Mouse (Mus musculus) cerebellum, postnatal 36 days (tissue): Measurements from ENCODE around the gene Cpxm1.
"Not testable (repeated sequence)": the region's sequence is repeated elsewhere in the genome, so short reads cannot be mapped to it uniquely, and the experiment has no call there.

Experiments used
- DNase-seq, 2 experiments: peaks; one replicate each; pipeline ENCODE4 v3.0.0; 2021 to 2022; ENCODE audit warnings: mixed read lengths in 2 of 2

The Cpxm1 gene

DNA sequence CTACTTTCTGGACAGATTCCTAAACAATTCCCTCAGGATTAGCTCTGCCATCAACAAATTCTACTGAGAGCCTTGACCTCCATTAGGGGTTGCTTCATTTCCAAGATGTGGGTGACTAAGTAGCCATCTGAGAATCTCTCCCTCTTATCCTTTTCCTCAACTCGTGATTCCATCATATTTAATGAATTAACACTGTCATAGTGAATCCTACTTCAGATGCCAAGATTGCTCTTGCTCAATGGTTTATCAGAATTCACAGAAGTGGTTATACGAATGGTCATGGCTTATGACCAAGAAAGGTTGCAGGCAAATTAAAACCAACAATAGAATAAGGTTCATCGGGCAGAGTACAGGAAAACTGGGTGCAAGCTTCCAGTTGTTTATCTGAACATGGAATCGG is 4.5 kb upstream of the Cpxm1 start:
- no peak for DNase-seq

DNA sequence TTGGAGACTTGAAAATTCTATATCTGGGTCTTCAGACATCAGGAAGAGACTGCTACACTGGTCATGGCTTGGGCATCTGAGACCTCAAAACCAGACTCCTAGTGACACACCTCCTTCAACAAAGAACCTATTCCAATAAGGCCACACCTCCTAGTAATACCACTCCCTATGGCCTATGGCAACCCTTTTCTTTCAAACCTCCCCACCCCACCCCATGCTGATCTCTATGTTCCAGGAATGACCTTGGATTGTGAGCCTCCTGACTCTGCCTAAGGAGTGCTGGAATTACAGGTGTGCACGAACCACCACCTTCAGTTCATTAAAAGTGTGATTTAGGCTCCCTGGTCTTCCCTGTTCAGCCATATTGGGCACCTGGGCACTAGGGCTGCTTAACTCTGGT is 2.7 kb upstream of the Cpxm1 start:
- no peak for DNase-seq

DNA sequence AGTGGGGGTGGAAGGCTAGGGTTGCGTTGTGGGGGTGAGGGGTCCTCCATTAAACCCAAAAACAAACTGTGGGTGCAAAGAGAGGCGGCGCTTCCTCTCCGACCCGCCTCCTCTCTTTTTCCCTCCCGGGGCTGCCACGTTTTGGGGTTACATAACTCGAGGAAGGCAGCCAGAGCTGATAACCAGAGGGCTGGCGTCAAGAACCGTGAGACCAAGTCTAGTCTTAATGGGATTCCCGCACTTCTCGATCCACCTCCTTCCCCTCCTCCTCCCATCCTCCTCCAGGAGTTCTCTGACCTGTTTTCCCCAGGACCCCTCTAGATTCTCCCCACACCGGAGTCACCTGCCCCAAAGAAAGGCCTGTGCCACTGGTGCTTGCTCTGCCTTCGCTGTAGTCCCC is 717 bp upstream of the Cpxm1 start:
- DNase-seq: no peak

DNA sequence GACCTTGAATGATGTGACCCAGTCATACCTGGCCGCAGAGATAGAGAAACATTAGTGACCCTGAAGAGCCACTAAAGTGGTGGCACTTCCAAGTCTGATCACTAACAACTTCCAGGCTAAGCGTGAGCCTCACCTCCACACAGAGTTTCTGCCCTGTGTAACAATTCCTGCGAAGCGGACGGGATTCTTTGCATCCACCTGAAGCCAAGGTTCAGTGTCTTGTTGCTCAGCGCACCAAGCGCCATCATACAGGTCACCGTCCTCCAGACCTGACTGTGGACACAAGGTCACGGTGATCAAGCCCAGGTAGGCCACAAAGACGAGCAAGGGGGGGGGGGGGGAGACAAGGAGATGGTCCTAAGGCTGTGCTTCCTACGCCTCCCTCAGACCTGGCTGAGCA is 1.7 kb downstream of the Cpxm1 start:
- DNase-seq: no peak

DNA sequence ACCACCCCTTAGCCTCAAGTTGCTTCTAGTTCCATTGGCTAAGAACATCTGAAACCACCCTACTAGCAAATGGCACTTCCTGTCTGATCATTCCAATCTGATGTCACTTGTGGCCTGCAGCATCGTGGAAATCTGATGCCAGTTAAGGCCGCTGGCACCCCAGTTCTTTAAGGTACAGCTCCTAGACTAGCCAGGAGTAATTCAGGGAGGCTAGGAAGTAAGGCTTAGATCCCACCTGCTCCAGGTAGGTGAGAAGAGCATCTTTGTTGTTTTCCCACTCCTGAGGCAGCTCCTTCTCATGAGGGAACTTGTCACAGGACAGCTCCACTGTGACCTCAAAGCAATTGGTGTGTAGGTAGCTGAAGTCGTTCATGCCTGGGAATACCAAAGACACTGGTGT is 4.5 kb downstream of the Cpxm1 start:
- DNase-seq: no peak

DNA sequence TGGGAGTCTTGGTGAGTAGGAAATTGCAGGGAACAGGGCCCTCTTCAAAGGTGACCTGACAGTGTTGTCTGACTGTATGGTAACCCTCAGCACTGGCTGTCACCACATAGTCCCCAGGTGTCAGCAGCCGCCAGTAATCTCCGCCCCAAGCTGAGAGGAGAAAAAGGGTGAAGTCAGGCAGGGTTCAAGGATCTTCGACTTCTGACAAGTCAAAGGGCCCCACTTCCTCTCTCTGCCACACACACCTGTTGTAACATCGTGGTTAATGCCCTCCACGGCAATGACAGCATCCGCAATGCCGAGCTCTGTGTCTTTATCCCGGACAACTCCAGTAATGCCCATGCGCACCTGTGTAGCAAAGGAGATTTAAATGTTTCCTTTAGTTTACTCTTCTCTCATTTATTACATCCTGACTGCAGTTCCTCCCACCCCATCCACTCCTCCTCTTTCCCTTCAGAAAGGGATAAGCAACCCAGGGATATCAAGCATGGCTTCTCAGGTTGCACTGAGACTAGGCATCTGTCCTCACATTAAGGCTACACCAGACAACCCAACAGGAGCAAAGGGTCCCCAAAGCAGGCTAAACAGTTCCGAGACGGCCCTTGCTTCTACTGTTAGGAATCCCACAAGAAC is 6.3 kb downstream of the Cpxm1 start:
- no peak for DNase-seq

DNA sequence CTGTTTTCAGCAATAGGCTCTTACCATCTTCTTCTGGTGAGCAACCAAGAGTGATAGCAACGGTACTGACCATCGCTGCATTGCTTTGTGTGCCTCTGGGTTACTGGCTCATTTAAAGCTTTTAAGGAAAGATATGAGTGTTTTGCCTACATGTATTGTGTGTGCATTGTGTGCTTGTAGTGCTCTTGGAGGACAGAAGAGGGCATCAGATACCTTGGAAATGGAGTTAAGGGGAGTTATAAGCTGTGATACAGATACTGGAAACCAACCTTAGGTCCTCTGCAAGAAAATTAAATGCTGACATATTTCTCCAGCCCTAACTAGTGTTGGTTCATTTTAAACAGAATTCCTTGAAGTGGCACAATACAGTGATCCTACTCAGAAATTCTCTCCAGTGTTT is 8.6 kb downstream of the Cpxm1 start:
- DNase-seq: no peak

DNA sequence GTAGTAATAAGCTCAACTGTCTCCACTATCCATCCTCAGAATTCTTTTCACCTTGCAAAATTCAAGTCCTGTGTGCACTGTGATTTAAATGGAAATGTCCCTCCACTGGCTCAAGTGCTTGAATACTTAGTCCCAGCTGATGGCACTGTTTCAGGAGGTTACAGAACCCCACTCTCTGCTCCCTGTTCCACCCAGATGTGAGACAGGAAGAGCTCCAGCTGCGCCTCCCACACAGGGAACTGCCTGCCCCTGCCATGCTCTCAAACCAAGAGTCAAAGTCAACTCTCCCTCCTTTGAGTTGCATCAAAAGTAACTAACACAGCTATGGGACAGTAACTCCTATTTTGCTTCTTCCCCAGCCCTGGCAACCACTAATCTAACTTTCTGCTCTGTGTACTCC is 11.2 kb downstream of the Cpxm1 start:
- no peak for DNase-seq

DNA sequence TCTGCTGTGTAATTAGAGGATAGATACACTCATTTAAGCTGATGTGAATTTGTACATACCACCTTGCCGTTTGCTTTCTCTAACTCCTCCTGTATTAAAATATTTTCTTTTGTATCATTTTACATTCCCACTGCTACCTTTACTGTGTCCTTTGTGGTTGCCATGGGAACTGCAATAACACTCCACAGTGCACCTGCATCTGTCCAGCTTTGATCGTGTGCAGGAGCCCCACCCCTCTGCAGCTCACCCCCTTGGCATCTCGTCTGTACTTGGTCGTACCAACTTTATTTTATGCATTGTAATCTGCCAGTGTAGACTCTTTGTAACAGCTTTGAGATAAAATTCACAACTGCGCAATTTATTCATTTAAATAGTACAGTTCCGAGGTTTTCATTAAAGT is 13.5 kb downstream of the Cpxm1 start:
- no peak for DNase-seq

DNA sequence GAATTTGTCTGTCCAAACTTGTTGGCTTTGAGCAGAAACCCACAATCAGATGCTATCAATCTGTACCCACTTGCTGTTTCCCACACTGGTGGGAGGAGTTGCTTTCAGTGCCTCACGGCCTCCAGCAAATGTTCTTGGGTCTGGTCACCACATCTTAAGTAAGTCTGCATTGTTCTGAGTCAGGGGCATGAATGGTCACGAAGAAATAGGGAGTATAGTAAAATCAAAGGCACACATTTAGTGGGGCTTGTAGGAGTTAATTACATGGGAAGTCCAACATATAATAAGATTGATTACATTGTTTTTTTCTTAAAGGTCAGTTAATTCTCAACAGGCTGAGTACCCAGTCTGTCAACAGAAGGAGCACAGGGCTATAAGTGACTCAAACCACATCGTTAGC is 14.2 kb downstream of the Cpxm1 start:
- no peak for DNase-seq

DNA sequence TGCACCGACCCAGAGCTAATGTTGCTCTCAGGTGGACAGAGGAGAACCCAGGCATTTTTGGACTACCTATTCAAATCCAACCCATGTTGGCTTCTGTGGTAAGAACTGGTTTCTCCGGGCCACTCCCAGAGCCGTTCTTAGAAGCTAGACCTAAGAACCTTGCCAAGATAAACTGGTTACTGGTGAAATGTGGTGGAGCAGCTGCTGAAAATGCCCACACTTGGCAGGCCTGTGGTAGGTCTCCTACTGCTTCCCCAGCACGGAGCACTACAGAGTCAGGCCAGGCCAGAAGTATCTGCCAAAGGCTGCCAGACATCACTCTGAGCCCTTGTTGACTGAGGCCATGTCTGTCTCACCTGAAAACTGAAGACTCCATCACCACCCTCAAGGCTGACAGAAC is 22.4 kb downstream of the Cpxm1 start:
- DNase-seq: peak in 1 of 2 experiments; percentile 13

DNA sequence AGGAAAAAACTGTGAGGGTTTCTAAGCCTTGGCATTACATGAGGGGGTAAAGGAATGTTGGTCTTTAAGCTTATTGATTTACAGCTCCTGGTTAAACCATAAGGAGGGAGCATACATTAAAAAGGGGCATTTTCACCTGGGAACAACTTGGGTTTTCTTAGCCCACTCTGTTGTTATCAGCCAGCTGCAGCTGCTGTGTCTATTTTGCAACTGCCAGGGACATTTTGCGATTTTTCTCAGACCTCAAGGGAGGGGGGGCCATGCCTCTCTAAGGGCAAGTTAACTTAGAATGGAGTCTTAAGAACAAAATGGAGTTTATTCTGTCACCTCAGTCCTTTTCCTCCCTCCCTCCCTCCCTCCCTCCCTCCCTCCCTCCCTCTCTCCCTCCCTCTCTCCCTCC is 24.3 kb downstream of the Cpxm1 start:
- not testable (repeated sequence) for DNase-seq

DNA sequence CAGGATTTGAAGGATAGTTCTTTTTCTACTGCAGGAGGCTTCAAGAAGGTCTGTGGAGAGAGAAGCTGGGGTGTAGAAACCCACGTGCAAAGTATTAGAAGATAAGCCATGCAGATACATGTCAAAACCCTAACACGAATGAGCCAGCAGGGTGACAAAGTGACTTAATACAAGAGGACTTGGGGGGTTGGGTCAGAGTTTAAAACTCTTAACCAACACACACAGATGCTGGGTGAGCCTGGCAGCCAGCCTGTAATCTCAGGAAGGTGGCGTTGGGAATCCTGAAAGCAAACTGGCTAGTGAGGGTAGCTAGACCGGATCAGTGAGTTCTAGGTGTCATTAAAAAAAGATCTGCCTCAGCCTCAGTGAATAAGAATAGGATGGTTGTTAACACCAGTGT is 30.0 kb downstream of the Cpxm1 start:
- DNase-seq: no peak

DNA sequence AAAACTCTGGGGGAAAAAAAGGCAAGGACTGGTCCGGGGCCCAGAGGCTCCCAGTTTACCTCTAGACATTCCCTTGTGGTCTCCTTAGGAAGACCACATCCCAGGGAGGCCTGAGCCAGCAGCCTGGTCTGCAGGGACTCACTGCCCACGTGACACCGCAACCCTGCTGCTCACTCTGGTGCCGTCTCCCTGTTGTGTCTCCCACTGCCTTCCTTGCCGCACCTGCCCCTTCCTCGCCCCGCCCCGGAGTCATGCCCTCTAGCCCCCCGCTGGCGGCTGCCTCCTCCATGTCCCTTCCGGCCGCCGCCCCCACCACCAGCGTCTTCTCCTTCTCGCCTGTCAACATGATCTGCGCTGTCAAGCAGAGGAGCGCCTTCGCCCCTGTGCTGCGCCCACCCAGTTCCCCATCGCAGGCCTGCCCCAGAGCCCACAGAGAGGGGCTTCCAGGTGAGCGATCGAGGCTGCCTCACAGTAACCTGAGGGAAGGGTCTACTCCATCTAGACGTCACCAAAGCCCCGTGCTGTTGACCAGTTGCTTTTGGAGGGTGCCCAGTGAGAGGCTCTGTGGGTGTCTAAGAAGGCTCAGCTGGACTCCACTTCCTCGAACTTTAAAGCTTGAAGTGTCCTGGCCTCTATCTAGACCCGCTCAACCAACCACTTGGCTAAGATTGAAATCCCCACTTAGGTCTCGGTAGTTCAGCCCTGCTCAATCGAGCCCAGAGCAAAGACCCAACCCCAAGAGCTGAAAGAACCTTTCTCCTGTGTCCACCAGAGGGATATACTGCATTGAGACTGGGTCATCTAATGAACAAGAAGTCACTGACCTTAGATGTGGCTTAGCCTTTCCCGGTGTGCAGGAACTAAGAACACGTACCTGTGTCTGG is 31.9 kb downstream of the Cpxm1 start:
- DNase-seq: no peak

DNA sequence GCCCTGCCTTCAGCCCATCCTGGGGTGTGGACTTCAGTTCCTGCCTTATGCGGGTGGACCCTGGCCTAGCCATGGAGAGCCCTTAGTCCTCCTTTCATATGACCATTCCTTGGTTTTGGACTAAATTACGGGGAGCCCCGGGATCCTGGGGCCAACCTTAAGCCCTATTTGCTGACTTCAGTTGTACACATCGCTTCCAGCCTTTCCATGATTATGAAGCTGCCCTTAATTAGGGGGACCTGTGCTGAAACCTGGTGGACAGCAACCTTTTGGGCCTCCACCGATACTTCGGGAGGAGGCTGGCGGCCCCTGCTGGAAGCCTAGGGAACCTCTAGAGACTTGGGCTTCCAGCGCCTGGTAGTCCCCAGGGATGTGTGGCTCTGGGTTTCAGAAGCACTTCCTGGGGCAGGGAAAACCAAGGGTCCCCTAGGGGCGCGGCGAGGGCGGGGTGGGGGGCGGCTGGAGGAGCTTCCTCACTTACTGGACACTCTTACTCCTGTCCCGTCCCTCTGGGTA is 34.8 kb downstream of the Cpxm1 start:
- peak; percentile 5 to 11 for DNase-seq

DNA sequence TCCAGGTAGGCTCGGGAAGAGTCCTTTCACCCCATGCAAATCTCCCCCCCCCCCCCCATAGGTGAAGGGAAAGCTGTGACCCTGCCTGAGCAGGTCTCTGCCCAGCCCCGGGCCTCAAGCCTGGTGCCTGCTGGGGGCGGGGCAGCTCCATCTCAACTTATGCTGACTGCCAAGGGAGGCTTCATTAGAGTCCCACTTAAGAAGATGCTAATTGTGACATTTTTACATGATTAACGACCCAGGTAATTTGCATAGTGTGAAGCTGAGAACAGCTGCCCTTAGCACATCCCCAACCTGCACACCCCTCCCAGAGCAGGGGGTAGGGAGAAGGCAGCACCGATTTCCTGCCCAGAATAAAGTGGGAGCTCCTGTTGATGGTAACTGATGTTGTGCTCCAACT is 38.5 kb downstream of the Cpxm1 start:
- no peak for DNase-seq

DNA sequence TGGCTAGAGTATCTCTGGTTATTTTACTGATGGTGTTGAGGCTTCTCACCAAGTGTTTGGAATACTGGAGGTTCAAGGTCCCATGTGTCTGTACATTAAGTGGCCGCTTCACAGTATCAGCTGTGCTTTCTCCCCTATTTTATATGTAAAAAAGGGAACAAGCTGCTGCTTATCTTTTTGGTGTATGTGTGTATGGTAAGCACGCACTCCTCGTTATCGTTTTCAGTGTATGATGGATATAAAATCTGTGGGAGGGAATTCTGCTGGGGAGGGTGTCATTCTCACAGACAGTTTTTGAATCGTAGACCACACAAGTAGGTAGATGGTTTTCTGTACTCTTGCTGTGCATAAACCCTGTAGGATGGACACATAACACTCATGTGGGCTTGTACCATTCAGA is 39.8 kb downstream of the Cpxm1 start:
- no peak for DNase-seq

DNA sequence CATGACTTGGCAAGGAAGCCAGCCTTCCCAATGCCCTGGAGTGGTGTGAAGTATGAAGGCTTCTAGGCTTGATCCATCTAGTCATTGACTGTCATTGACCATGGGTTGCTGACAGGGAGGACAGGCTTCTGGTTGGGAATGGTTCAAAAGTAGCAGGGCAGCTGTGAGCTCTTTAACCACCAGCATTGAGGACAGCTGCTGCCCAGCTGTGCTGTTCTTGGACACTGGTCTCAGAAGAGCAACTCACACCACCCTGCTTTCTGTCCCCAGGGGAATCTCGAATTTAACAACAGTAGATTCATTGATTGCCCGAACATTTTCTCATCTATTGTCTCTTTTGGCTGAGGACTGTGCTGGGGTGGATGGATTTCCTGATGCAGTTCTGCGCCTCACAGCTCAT is 43.5 kb downstream of the Cpxm1 start:
- DNase-seq: no peak

DNA sequence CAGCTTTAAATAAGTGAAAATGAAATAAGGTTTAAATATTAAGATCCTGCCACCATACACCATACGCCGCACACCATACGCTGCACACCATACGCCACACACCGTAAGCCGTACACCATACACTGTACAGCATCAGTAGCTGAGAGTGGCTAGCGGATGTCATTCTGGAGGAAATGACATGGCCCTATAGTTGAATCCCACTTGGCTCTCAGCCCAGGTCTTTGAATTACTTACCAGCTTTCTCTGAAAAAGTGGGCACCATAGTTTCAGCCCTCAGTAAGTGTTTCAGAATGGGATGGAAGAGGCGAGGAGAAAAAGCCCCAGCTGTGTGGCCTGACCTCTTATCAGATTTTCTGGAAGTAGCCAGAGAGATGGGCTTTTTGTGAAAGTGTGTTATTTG is 44.0 kb downstream of the Cpxm1 start:
- DNase-seq: no peak

DNA sequence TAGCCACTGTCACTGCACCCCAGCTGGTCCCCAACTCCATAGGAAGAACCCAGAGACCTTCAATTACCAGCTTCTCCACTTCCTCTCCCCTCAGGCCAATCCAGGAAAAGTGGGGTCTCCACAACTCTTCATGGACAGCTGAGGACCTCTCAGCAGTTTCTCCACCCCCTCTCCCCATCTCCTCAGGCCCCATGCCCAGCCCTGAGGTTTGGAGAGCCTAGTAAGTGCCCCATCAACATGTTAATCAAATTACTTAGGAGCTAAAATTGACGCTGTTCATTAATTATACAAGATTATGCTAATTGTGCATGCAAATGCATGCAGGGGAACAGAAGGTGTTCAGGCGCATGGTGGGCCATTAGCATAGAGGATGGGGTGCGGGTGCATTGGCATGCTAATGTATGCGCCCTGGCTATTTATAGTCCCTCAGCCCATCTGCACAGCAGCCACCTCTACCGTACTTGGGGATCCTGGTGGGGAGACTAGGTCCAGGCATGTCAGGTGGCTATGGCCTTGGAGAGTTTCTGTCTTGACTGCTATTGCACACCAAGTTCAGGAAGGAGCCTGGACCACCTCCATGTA is 45.5 kb downstream of the Cpxm1 start:
- DNase-seq: no peak

DNA sequence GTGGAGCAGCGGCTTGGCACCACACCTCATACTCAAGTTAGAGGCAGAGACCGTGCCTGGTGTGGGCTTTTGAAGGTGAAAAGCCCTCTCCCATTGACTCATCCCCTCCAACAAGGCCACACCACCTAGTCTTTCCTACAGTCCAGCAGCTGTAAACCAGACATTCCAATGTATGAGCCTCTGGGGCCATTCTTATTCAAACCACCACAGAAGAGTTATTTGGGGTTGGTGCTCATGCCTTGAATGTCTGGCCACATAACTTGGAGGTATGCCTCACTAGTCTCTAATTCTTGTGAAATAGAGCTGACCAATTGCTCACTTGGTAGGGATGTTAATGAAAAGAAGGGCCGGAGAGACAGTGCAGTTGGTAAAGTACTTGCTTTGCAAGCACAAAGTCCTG is 47.0 kb downstream of the Cpxm1 start:
- no peak for DNase-seq

DNA sequence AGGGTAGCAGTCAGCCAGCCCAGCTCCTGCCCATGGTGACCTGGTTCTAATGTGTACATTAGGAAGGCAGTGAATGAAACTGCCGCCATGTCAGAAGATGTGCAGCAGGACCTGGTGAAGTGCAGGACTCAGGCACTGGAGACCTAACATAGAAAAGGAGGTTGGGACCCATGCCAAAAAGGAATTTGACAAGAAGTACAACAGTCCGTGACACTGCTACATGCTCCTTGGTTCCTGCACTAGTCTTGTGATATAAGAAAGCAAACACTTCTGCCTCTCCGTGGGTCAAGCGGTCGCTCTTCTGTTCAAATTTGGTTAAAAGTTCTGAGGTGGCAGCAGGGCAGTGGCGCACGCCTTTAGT is 56.2 kb downstream of the Cpxm1 start:
- DNase-seq: no peak
